Mouse (Mus musculus) hindbrain, postnatal 0 days (tissue): Measurements from ENCODE around the gene Vwa8. TPM values are rescaled to one million over a fixed set of nuclear protein-coding genes. Genes with fewer than 3 reads are reported as not detected.
A peak's percentile ranks its signal among the peaks of the same experiment; 100 is the strongest.

Experiments
- ATAC-seq: fragments of 200-750 bp; cut with Nextera tagmentation; 2 replicates; pipeline ENCODE4 v1.8.0; 2017; ENCODE audit warnings: mild to moderate bottlenecking, moderate TSS enrichment, moderate library complexity
- DNase-seq: peaks from one replicate; pipeline ENCODE4 v3.0.0-alpha.2; 2015; ENCODE audit warnings: low spot score
- H3K27ac ChIP-seq: fragments of 300-500 bp; sonication (generic); 2 replicates; pipeline ENCODE4 v1.5.1; 2014; ENCODE audit warnings: mild to moderate bottlenecking
- H3K27me3 ChIP-seq: fragments of 300-500 bp; sonication (generic); 2 replicates; pipeline ENCODE4 v1.6.1; 2014; ENCODE audit warnings: low read length, mixed read lengths; ENCODE audit not compliant: insufficient read depth
- H3K36me3 ChIP-seq: fragments of 300-500 bp; sonication (generic); 2 replicates; pipeline ENCODE4 v1.6.1; 2014; ENCODE audit warnings: low read length, mixed read lengths; ENCODE audit not compliant: insufficient read depth
- H3K4me1 ChIP-seq: fragments of 300-500 bp; sonication (generic); 2 replicates; pipeline ENCODE4 v1.6.1; 2014; ENCODE audit warnings: antibody characterized with exemption, low read length, mixed read lengths; ENCODE audit not compliant: insufficient read depth
- H3K4me2 ChIP-seq: fragments of 300-500 bp; sonication (generic); 2 replicates; pipeline ENCODE4 v1.6.1; 2014; ENCODE audit warnings: low read depth, mild to moderate bottlenecking, low read length, moderate library complexity, mixed read lengths
- H3K4me3 ChIP-seq: fragments of 300-500 bp; sonication (generic); 2 replicates; pipeline ENCODE4 v1.5.1; 2014; ENCODE audit warnings: low read length
- H3K9ac ChIP-seq: fragments of 300-500 bp; sonication (generic); replicated peaks from 2 replicates; pipeline ENCODE4 v1.6.1; 2014; ENCODE audit warnings: mild to moderate bottlenecking, low read length, moderate library complexity, mixed read lengths
- H3K9me3 ChIP-seq: fragments of 300-500 bp; sonication (generic); 2 replicates; pipeline ENCODE4 v1.6.1; 2016; ENCODE audit warnings: low read length, mixed read lengths
- CTCF ChIP-seq: IDR thresholded peaks from 2 replicates; pipeline ENCODE4 v1.5.1; 2016; ENCODE audit warnings: antibody characterized with exemption, control low read depth, low read depth
- WGBS: fragments of 180-500 bp; shearing (Covaris S2); extraction: QIAGEN DNeasy Blood & Tissue Kit; methylation state at CpG from one replicate; pipeline ENCODE4 v1.1.7; 2014; 5-methylcytosine and 5-hydroxymethylcytosine counted together
- polyA plus RNA-seq: library from polyadenylated mRNA; unstranded; fragments of >200 nt; fragmentation: Nextera tagmentation; extraction: Ambion mirVana; gene quantifications from 2 replicates; pipeline ENCODE4 v1.2.1, GENCODE M21; 2015
- total RNA-seq: library from RNA; depleted of rRNA; stranded (reverse); fragments of >200 nt; gene quantifications from 2 replicates; pipeline ENCODE4 v1.2.3, GENCODE M21; 2014

Vwa8 gene
- total and polyA plus RNA-seq, 2 experiments from 2014 or later = 9.6 to 20.8 TPM

DNA sequence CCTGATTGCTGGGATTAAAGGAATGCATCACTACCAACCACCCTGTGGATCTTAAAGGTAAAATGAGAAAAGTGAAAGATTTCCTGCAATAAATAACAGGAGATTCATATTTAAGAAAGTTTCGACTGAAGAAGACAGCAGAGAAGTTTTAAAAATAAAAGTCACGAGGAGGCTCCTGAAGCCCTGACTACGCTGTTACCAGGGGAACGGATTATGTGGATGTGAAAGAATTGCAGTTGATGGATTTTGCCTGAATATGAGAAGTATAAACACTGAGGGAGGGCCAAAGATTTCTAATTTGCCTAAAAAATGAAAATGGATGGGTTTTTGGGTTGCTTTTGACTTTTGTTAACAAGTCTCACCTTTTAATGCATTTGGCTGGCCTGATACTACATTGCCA lies 24.8 kb upstream of the Vwa8 start:
- H3K27me3 ChIP-seq = no peaks in the 10 kb centered on the region
- H3K4me1 ChIP-seq = no peaks in the 10 kb centered on the region
- H3K4me2 ChIP-seq = no peak overlapping the region
- no peak overlapping the region for H3K9ac ChIP-seq
- no peaks in the 10 kb centered on the region for H3K9me3 ChIP-seq
- ATAC-seq (no peak), DNase-seq (no peak)
- TF ChIP-seq CTCF = no peak
- no peak overlapping the region for H3K4me3 ChIP-seq
- no peak overlapping the region for H3K27ac ChIP-seq
- WGBS = 77% methylated on average over 4 of the region's 4 CpGs
- H3K36me3 ChIP-seq = no peaks in the 10 kb centered on the region

DNA sequence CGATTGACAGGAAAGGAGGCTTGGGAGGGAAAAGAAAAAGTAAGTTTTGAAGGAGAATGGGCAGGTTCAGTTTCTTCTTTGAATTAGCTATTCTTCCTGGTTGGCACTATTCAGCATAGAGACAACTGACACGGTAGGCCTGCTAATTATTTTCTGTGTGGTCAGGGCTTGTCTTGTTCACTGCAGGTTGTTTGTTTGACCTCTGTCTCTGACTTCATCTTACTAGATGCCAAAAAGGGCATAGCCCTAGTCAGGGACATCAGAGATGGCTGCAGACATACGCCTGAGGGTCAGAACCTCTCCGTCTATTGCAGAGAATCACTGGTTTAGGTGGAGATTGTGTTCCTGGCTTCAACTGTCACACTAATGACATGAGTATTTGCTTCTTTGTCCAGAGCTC lies 24.3 kb upstream of the Vwa8 start:
- DNase-seq = no peak
- WGBS = 52% methylated on average over 4 of the region's 4 CpGs
- TF ChIP-seq CTCF = no peak

GRCm38 (mm10) chr14:78831158-78831557 lies 17.7 kb upstream of the Vwa8 start:
- no peaks in the 10 kb centered on the region for H3K9me3 ChIP-seq
- H3K4me3 ChIP-seq = no peak overlapping the region
- H3K27ac ChIP-seq = no peak overlapping the region
- no peaks in the 10 kb centered on the region for H3K27me3 ChIP-seq
- no peaks in the 10 kb centered on the region; the same call in 1 of the 2 replicates for H3K4me1 ChIP-seq
- peak; percentile 74 for ATAC-seq
- H3K4me2 ChIP-seq = no peak overlapping the region
- peak; percentile 48 for DNase-seq
- TF ChIP-seq CTCF = no peak
- H3K36me3 ChIP-seq = no peaks in the 10 kb centered on the region
- WGBS = 39% methylated on average over 4 of the region's 4 CpGs
- no peak overlapping the region for H3K9ac ChIP-seq

More for the DNA sequence above, 24.3 kb upstream of the Vwa8 start:
- Histone ChIP-seq H3K9me3 (no peaks in the 10 kb centered on the region), H3K4me1 (no peaks in the 10 kb centered on the region), H3K27ac (no peak overlapping the region), H3K4me3 (no peak overlapping the region), H3K9ac (no peak overlapping the region), H3K36me3 (no peaks in the 10 kb centered on the region), H3K4me2 (no peak overlapping the region), H3K27me3 (no peaks in the 10 kb centered on the region)
- ATAC-seq = no peak

- no peak for TF ChIP-seq CTCF
- no peak overlapping the region for H3K4me3 ChIP-seq
- no peak overlapping the region for H3K27ac ChIP-seq
- no peaks in the 10 kb centered on the region for H3K36me3 ChIP-seq
- H3K9ac ChIP-seq = no peak overlapping the region
- ATAC-seq (no peak), DNase-seq (no peak)
- no peaks in the 10 kb centered on the region for H3K27me3 ChIP-seq
- no peaks in the 10 kb centered on the region for H3K9me3 ChIP-seq
- H3K4me2 ChIP-seq = peak overlapping the region; percentile 88; the same call in 1 of the 2 replicates
- 96% methylated on average over 1 of the region's 1 CpGs for WGBS
- H3K4me1 ChIP-seq = peaks cover 17% of the 10 kb centered on the region; the same call in 1 of the 2 replicates
Measured at GRCm38 (mm10) chr14:78847948-78848347, 904 bp upstream of the Vwa8 start.

DNA sequence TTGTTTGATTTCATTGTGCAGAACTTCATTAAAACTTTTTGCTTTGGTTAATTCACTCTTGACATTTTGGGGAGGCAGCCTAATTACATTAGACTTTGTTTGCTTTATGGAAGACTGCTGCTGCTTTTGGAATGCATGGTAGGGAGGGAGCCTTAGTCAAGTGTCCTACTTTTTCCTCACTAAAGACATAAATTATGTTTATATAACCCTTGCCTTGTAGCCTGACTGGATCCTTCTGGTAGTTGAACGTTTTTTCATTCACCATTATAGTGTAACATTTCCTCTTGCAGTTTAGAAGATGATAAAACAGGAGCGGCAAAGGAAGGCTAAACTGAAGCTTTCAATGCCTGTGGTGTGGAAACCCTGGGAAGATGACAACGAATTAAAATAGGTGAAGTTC lies 375 bp upstream of the Vwa8 start:
- no peak for ATAC-seq

DNA sequence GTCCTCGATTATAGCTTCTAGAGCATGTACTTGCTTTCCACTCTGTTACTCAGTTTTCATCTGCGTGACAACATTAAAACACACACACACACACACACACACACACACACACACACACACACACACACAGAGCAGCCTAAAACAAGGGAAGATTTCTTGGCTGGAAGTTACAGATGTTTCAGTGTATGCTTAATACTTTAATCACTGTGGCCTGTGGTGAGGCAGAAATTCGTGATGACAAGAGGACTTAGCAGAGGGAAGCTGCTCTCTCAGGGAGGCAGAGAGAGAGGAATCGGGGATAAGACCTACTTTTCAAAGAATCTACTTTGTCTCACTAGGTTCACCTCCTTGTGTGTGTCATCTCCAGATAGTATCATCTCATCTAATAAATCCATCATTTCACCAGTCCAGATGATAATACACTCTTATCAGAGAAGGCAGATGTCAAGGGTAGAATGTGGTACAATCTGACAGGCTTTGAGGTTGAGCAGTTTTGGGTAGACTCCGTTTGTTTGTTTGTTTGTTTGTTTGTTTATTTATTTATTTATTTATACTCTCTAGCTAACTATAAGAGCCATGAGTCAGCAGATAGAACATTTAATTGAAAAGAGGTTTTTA lies 1.2 kb downstream of the Vwa8 start:
- DNase-seq (no peak), ATAC-seq (no peak)
- peak overlapping the region; percentile 88 for H3K4me2 ChIP-seq
- H3K36me3 ChIP-seq = no peaks in the 10 kb centered on the region
- no peak overlapping the region for H3K27ac ChIP-seq
- no peak overlapping the region for H3K9ac ChIP-seq
- H3K27me3 ChIP-seq = no peaks in the 10 kb centered on the region
- TF ChIP-seq CTCF = no peak
- H3K4me3 ChIP-seq = peak overlapping the region; percentile 94
- peaks cover 17% of the 10 kb centered on the region; the same call in 1 of the 2 replicates for H3K4me1 ChIP-seq
- no peaks in the 10 kb centered on the region for H3K9me3 ChIP-seq
- 51% methylated on average over 5 of the region's 5 CpGs for whole genome bisulfite sequencing

More for the DNA sequence above, 375 bp upstream of the Vwa8 start:
- peak overlapping the region; percentile 88 for H3K4me2 ChIP-seq
- WGBS = 7% methylated on average over 3 of the region's 3 CpGs
- H3K9ac ChIP-seq = peak overlapping the region; percentile 88
- no peaks in the 10 kb centered on the region for H3K36me3 ChIP-seq
- peak overlapping the region; percentile 94 for H3K4me3 ChIP-seq
- peaks cover 17% of the 10 kb centered on the region; the same call in 1 of the 2 replicates for H3K4me1 ChIP-seq
- TF ChIP-seq CTCF = no peak
- H3K27me3 ChIP-seq = no peaks in the 10 kb centered on the region
- DNase-seq = no peak
- no peaks in the 10 kb centered on the region for H3K9me3 ChIP-seq
- peak overlapping the region; percentile 83 for H3K27ac ChIP-seq

GRCm38 (mm10) chr14:78850666-78851065 lies 1.8 kb downstream of the Vwa8 start:
- no peak for TF ChIP-seq CTCF
- ATAC-seq (no peak), DNase-seq (peak; percentile 3)
- Histone ChIP-seq H3K4me1 (peaks cover 17% of the 10 kb centered on the region; the same call in 1 of the 2 replicates), H3K4me3 (0 out of 2 replicates have a peak overlapping the region, but pooled peaks have one; percentile 3), H3K9ac (no peak overlapping the region), H3K27me3 (no peaks in the 10 kb centered on the region), H3K9me3 (no peaks in the 10 kb centered on the region), H3K27ac (no peak overlapping the region), H3K36me3 (no peaks in the 10 kb centered on the region), H3K4me2 (peak overlapping the region; percentile 16; the same call in 1 of the 2 replicates)
- 12% methylated on average over 8 of the region's 8 CpGs for WGBS
